Mouse (Mus musculus): ENCODE measurements around the gene Bcar3.

GRCm38 (mm10) chr3:122330484-122330883 lies 36.5 kb downstream of the Bcar3 start:
- TF ChIP-seq POLR2A (IDR thresholded peaks at IDR 0.05; ENCODE audit: low read depth, low read length): no peak
- TF ChIP-seq CTCF (IDR thresholded peaks at IDR 0.05; ENCODE audit: extremely low read depth, insufficient read length, insufficient replicate concordance, low read depth, low read length): no peak

All from small intestine, adult 2 months (tissue).